Mouse (Mus musculus) heart, embryonic 16.5 days (tissue): ENCODE results near the gene Jmjd7. TPM values are rescaled to one million over a fixed set of nuclear protein-coding genes. Genes with fewer than 3 reads are reported as not detected.

ENCODE experiments used
- ATAC-seq: fragments of 200-750 bp; cut with Nextera tagmentation; replicated peaks from 2 replicates; pipeline ENCODE4 v1.8.0; 2017; ENCODE audit warnings: moderate number of reproducible peaks; ENCODE audit not compliant: insufficient read depth, low FRiP score; ENCODE audit errors: extremely low read depth
- H3K27ac ChIP-seq: fragments of 300-500 bp; sonication (generic); 2 replicates; pipeline ENCODE4 v1.5.1; 2014; ENCODE audit warnings: mild to moderate bottlenecking, low read length, control low read depth, moderate library complexity
- H3K27me3 ChIP-seq: fragments of 300-500 bp; sonication (generic); 2 replicates; pipeline ENCODE4 v1.6.1; 2014; ENCODE audit warnings: low read length, mixed read lengths; ENCODE audit not compliant: control insufficient read depth, insufficient read depth
- H3K36me3 ChIP-seq: fragments of 300-500 bp; sonication (generic); 2 replicates; pipeline ENCODE4 v1.6.1; 2014; ENCODE audit not compliant: control insufficient read depth, insufficient read depth
- H3K4me1 ChIP-seq: fragments of 300-500 bp; sonication (generic); 2 replicates; pipeline ENCODE4 v1.6.1; 2014; ENCODE audit warnings: low read length, mixed read lengths; ENCODE audit not compliant: control insufficient read depth, insufficient read depth
- H3K4me2 ChIP-seq: fragments of 300-500 bp; sonication (generic); 2 replicates; pipeline ENCODE4 v1.6.1; 2014; ENCODE audit warnings: low read depth, mild to moderate bottlenecking, control low read depth, low read length
- H3K4me3 ChIP-seq: fragments of 300-500 bp; sonication (generic); 2 replicates; pipeline ENCODE4 v1.5.1; 2014; ENCODE audit warnings: mild to moderate bottlenecking, control low read depth, low read length
- H3K9ac ChIP-seq: fragments of 300-500 bp; sonication (generic); 2 replicates; pipeline ENCODE4 v1.6.1; 2014; ENCODE audit warnings: low read length, control low read depth
- H3K9me3 ChIP-seq: fragments of 300-500 bp; sonication (generic); replicated peaks from 2 replicates; pipeline ENCODE4 v1.6.1; 2016; ENCODE audit warnings: low read length; ENCODE audit not compliant: control insufficient read depth
- WGBS: fragments of 180-500 bp; shearing (Covaris S2); extraction: QIAGEN DNeasy Blood & Tissue Kit; methylation state at CpG from one replicate; pipeline ENCODE4 v1.1.7; 2014; 5-methylcytosine and 5-hydroxymethylcytosine counted together
- polyA plus RNA-seq: library from polyadenylated mRNA; unstranded; fragments of >200 nt; fragmentation: Nextera tagmentation; extraction: Ambion mirVana; gene quantifications from 2 replicates; pipeline ENCODE4 v1.2.1, GENCODE M21; 2015

The Jmjd7 gene
- polyA plus RNA-seq, 1 experiment from 2014 or later, result 16.7 TPM

- no peak overlapping the region for H3K27ac ChIP-seq
- 63% methylated on average over 8 of the region's 8 CpGs for WGBS
- H3K9me3 ChIP-seq, result no peaks in the 10 kb centered on the region
- no peak overlapping the region for H3K4me2 ChIP-seq
- peaks cover 9% of the 10 kb centered on the region; the same call in 1 of the 2 replicates for H3K36me3 ChIP-seq
- H3K4me1 ChIP-seq, result peaks cover 12% of the 10 kb centered on the region
- H3K4me3 ChIP-seq, result no peak overlapping the region
- ATAC-seq, result no peak
- H3K27me3 ChIP-seq, result no peaks in the 10 kb centered on the region
- H3K9ac ChIP-seq, result no peak overlapping the region
Observed at GRCm38 (mm10) chr2:120030380-120030779, 3.1 kb downstream of the Jmjd7 start.

GRCm38 (mm10) chr2:120032726-120033467 is 5.6 kb downstream of the Jmjd7 start, which contains the start of gene Pla2g4b:
Gene Pla2g4b (plus strand): TSS chr2:120033417.
- peaks cover 16% of the 10 kb centered on the region; the same call in 1 of the 2 replicates for H3K36me3 ChIP-seq
- ATAC-seq, result no peak
- H3K9ac ChIP-seq, result no peak within 1 kb of the TSS
- no peaks in the 10 kb centered on the region for H3K27me3 ChIP-seq
- H3K4me1 ChIP-seq, result peaks cover 6% of the 10 kb centered on the region
- WGBS, result 88% methylated on average over 12 of the region's 12 CpGs
- H3K27ac ChIP-seq, result no peak within 1 kb of the TSS
- H3K9me3 ChIP-seq, result no peaks in the 10 kb centered on the region
- H3K4me2 ChIP-seq, result no peak within 1 kb of the TSS
- H3K4me3 ChIP-seq, result no peak within 1 kb of the TSS

- no peak overlapping the region for H3K4me3 ChIP-seq
- WGBS, result 58% methylated on average over 5 of the region's 5 CpGs
- peaks cover 18% of the 10 kb centered on the region; the same call in 1 of the 2 replicates for H3K36me3 ChIP-seq
- H3K27ac ChIP-seq, result no peak overlapping the region
- no peaks in the 10 kb centered on the region for H3K9me3 ChIP-seq
- H3K27me3 ChIP-seq, result no peaks in the 10 kb centered on the region
- H3K4me2 ChIP-seq, result no peak overlapping the region
- H3K9ac ChIP-seq, result no peak overlapping the region
- ATAC-seq, result no peak
- no peaks in the 10 kb centered on the region for H3K4me1 ChIP-seq
Observed at GRCm38 (mm10) chr2:120033726-120034125, 6.4 kb downstream of the Jmjd7 start.

GRCm38 (mm10) chr2:120037744-120038143 is 10.5 kb downstream of the Jmjd7 start:
- Histone ChIP-seq H3K9me3 (no peaks in the 10 kb centered on the region), H3K9ac (no peak overlapping the region), H3K27me3 (no peaks in the 10 kb centered on the region), H3K27ac (no peak overlapping the region), H3K36me3 (peaks cover 33% of the 10 kb centered on the region), H3K4me3 (no peak overlapping the region), H3K4me1 (no peaks in the 10 kb centered on the region), H3K4me2 (no peak overlapping the region)
- WGBS, result 83% methylated on average over 9 of the region's 9 CpGs
- no peak for ATAC-seq

- no peak for ATAC-seq
- H3K36me3 ChIP-seq, result peaks cover 28% of the 10 kb centered on the region
- no peaks in the 10 kb centered on the region for H3K9me3 ChIP-seq
- H3K4me3 ChIP-seq, result no peak overlapping the region
- H3K4me2 ChIP-seq, result no peak overlapping the region
- no peaks in the 10 kb centered on the region for H3K27me3 ChIP-seq
- H3K27ac ChIP-seq, result no peak overlapping the region
- 87% methylated on average over 5 of the region's 5 CpGs for WGBS
- H3K9ac ChIP-seq, result no peak overlapping the region
- 0 out of 2 replicates have a peak, but pooled peaks cover 6% of the 10 kb centered on the region for H3K4me1 ChIP-seq
Observed at GRCm38 (mm10) chr2:120040991-120041390, 13.7 kb downstream of the Jmjd7 start.

- H3K4me2 ChIP-seq, result no peak overlapping the region
- H3K9me3 ChIP-seq, result no peaks in the 10 kb centered on the region
- ATAC-seq, result peak; percentile 29; the same call in 1 of the 2 replicates
- H3K4me1 ChIP-seq, result 0 out of 2 replicates have a peak, but pooled peaks cover 6% of the 10 kb centered on the region
- H3K27me3 ChIP-seq, result no peaks in the 10 kb centered on the region; the same call in 1 of the 2 replicates
- no peak overlapping the region for H3K27ac ChIP-seq
- no peak overlapping the region for H3K9ac ChIP-seq
- 51% methylated on average over 4 of the region's 4 CpGs for WGBS
- H3K4me3 ChIP-seq, result no peak overlapping the region
- peaks cover 18% of the 10 kb centered on the region for H3K36me3 ChIP-seq
Observed at GRCm38 (mm10) chr2:120044101-120044603, 16.9 kb downstream of the Jmjd7 start.

- H3K4me2 ChIP-seq, result no peak overlapping the region
- no peak for ATAC-seq
- H3K9me3 ChIP-seq, result no peaks in the 10 kb centered on the region
- peaks cover 14% of the 10 kb centered on the region for H3K36me3 ChIP-seq
- H3K27ac ChIP-seq, result no peak overlapping the region
- H3K27me3 ChIP-seq, result no peaks in the 10 kb centered on the region; the same call in 1 of the 2 replicates
- H3K4me3 ChIP-seq, result no peak overlapping the region
- H3K9ac ChIP-seq, result no peak overlapping the region
- H3K4me1 ChIP-seq, result 0 out of 2 replicates have a peak, but pooled peaks cover 6% of the 10 kb centered on the region
- 74% methylated on average over 3 of the region's 3 CpGs for WGBS
Observed at GRCm38 (mm10) chr2:120044676-120045075, 17.4 kb downstream of the Jmjd7 start.

- 0 out of 2 replicates have a peak overlapping the region, but pooled peaks have one; percentile 2 for H3K9ac ChIP-seq
- ATAC-seq, result no peak
Observed at GRCm38 (mm10) chr2:120046486-120047310, 19.4 kb downstream of the Jmjd7 start.

More at GRCm38 (mm10) chr2:120046486-120047310, 19.4 kb downstream of the Jmjd7 start:
- Histone ChIP-seq H3K9me3 (no peaks in the 10 kb centered on the region), H3K27me3 (no peaks in the 10 kb centered on the region; the same call in 1 of the 2 replicates), H3K4me1 (0 out of 2 replicates have a peak, but pooled peaks cover 6% of the 10 kb centered on the region), H3K4me3 (no peak overlapping the region), H3K27ac (no peak overlapping the region), H3K4me2 (no peak overlapping the region), H3K36me3 (peaks cover 6% of the 10 kb centered on the region)
- WGBS, result 64% methylated on average over 14 of the region's 14 CpGs
